Mouse (Mus musculus) gastrocnemius, adult 2 months (tissue): ENCODE measurements around the gene Ltn1. TPM values are rescaled to one million over a fixed set of nuclear protein-coding genes. Genes with fewer than 3 reads are reported as not detected.

Source experiments
- DNase-seq: peaks from one replicate; pipeline ENCODE4 v3.0.0; 2022
- H3K27ac ChIP-seq: fragments of 200-600 bp; 2 replicates; pipeline ENCODE4 v1.8.1; 2022; ENCODE audit warnings: mild to moderate bottlenecking
- H3K4me3 ChIP-seq: fragments of 200-600 bp; 2 replicates; pipeline ENCODE4 v1.8.1; 2022; ENCODE audit warnings: mild to moderate bottlenecking, moderate library complexity
- CTCF ChIP-seq: fragments of 200-600 bp; IDR thresholded peaks from 2 replicates; pipeline ENCODE4 v1.8.1; 2022; ENCODE audit warnings: antibody characterized with exemption, mild to moderate bottlenecking, moderate library complexity
- intact Hi-C: fragments of 180-260 bp; cut with DNase I; formaldehyde crosslinking; loops from one replicate; pipeline ENCODE4 v1.15.1; 2025
- total RNA-seq, 2 experiments: library from RNA; stranded (reverse); gene quantifications; 2 replicates each; pipeline ENCODE4 v1.2.3; 2021

The Ltn1 gene
- total RNA-seq, 2 experiments from 2014 or later, result 26.3 to 28.9 TPM

DNA sequence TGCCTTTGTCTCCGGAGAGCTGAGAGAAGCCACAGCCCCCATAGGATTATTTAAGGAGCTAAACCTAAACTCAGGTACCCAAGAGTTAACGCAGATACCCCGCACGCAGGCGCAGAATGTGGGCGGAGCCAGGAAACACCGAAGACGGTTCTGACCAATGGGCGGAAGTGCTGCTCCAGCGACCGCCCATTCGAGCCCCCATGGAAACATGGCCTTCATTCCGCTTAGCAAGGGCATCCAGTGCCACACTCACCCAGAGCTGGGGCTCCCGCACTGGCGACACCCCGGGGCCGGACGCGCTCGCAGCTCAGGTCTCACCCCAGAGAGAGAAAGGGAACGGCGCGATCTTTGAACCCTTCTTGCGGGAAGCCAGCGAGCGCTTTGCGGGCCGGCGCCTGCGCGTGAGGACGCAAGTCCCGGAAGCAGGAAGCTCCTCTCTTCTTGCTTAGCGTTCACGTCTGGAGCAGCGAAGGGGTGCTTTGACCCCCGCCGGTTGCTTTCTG is 7.8 kb upstream of the Ltn1 start, which contains the start of gene Rwdd2b:
Gene Rwdd2b (minus strand): TSS at position 390 of the 503 bp plus-strand sequence.
- DNase-seq, result peak; percentile 97
- H3K4me3 ChIP-seq, result peak within 1 kb of the TSS; percentile 97
- peak within 1 kb of the TSS; percentile 99 for H3K27ac ChIP-seq
- intact Hi-C loops, result no loop called here
- TF ChIP-seq CTCF, result no peak

DNA sequence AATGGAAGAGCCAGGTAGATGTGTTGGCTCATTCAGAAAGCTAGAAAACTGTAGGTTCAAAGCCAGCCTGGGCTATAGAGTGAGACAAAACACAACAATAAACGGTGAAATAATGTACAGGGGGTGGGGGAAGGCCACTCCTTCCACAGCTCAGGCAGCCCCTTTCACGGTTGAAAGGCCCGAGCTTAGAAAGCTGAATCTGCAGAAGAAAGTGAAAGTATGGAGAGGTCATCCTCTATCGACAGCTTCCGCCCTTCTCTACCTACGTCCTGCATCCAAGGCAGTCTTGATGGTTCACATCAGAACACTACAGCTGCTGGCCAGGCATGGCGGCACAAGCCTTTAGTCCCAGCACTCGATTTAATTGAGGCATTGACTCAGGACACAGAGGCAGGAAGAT is 6.3 kb upstream of the Ltn1 start:
- intact Hi-C loops, result no loop called here
- no peak for TF ChIP-seq CTCF
- H3K4me3 ChIP-seq, result no peak overlapping the region
- H3K27ac ChIP-seq, result no peak overlapping the region
- no peak for DNase-seq

DNA sequence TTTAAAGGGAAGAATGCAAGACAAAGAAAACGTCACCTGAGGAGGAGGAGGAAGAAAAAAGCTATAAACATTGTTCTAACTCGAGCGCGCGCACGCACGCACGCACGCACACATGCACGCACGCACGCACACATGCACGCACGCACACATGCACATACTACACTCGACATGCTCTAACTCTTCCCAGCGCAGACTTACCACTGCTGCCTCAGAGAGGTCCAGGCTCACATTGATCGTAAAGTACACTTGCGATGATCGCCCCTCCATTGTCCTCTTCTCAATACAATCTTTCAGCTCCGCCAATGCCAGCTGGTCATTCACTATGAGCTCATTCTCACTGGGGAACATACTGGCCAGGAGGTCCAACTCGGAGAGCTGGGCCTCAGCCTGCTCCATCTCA is 4.7 kb upstream of the Ltn1 start:
- H3K4me3 ChIP-seq, result no peak overlapping the region
- TF ChIP-seq CTCF, result no peak
- intact Hi-C loops, result no loop called here
- no peak for DNase-seq
- H3K27ac ChIP-seq, result no peak overlapping the region

DNA sequence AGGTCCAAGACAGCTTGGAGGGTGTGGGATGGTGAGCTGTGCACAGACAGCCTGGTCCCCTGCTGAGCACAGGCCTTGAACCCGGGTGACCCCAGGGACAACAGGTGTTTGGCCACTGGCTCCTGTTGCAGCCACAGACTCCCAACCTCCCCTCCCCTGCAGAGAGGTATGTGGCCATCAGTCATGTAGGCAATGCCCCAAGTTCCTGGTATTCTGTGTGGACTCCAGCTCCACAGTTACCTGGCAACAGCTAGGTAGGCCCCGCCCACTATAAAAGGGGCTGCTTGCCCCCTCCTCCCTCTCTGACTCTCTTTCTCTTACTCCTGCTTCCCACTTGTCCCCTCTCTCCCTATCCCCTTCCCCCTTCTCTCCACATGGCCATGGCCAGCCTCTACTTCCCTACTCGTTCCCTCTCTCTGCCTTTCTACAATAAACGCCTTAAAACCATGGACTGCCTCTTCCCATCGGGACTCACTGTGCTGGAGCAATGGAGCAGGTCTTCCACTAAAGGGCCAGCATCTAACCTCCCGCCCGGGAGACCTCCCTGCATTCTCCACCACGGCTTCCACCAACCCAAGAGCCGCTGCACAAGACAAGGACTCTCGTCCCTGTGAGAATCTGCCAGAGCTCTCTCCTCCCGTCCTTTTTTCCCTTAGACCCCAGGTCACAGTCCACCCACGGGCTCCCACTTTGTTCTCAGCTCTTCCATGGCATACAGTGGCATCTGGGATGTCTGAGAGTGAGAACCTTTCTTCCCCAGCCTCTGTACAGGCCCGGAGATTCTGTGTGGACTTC is 3.2 kb upstream of the Ltn1 start:
- no peak for DNase-seq
- Histone ChIP-seq H3K27ac (no peak overlapping the region), H3K4me3 (no peak overlapping the region)
- TF ChIP-seq CTCF, result no peak
- intact Hi-C loops, result no loop called here

DNA sequence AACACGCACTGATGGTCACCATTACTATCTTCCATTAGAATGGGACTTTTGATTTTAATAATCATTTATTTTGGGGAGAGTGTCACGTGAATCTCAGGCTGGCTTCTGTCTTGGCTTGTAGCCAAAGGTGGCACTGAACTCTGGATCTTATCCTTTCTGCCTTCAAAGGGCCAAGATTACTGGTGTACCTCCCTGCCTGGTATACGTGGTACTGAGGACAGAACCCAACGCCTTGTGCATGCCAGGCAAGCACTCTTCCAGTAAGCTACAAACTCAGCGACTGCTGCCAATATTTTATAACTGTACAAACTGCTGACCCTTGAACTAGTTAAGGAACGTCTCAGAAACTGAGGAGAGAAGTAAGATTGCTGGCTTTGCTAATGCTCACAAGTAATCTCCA is 2.5 kb upstream of the Ltn1 start:
- H3K4me3 ChIP-seq, result no peak overlapping the region
- no peak overlapping the region for H3K27ac ChIP-seq
- DNase-seq, result no peak
- no peak for TF ChIP-seq CTCF
- intact Hi-C loops, result no loop called here

DNA sequence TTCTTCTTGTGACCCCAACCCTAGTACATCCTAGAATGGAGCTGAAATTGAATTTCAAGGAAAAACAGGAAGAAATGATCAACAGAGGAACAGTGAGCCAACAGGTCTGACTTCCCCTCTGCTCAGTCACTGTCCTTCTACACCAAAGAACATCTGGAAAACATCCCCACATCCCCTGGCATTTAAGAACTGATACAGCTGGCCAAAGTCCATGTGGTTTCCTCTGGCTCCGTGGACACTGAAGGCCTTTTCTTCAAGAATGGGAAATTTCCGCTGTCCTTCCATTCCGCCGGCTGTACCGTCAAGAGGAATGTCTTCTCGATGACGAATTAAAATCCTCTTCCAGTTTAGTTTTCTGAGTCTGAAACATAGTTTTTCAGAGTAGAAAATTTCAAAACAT is 1.9 kb upstream of the Ltn1 start:
- H3K27ac ChIP-seq, result no peak overlapping the region
- DNase-seq, result no peak
- intact Hi-C loops, result no loop called here
- TF ChIP-seq CTCF, result no peak
- H3K4me3 ChIP-seq, result no peak overlapping the region

DNA sequence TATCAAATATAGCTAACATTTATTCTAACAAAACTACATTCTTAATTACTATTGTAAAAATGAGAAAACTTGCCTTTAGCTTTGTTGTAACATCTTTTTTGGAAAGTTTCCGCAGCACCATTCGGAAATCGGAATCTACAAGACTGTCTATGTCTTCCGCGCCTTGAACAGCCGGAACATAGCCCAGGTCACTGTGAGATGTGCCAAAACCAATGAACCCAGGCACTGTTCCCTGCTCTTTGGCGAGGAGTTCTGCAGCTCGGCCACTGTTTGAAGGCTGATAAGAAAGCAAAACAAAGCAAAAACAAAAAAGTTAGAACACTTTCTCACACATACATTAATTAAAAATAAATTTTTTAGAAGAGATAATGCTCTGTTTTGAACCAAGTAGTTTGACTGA is 4.9 kb downstream of the Ltn1 start:
- intact Hi-C loops, result no loop called here
- H3K4me3 ChIP-seq, result no peak overlapping the region
- H3K27ac ChIP-seq, result no peak overlapping the region
- no peak for TF ChIP-seq CTCF
- no peak for DNase-seq

DNA sequence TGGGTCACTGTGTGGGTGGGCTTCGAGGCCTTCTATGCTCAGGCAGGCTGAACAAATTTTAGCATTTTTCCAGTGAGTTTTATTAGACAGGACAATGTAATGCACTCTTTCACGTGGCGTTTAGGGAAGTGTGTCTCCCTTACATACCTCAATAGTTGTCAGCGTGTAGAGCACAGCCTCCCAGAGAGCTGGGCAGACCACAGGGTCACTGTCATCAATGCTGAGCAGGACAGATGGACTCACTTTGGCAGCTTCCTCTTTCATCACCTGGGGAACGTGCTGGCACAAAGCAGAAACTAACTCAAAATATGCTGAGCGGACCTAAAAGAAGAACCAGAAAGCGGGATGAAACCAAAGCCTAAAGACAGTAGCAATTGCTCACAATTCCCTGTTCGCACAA is 11.8 kb downstream of the Ltn1 start:
- TF ChIP-seq CTCF, result no peak
- intact Hi-C loops, result no loop called here
- DNase-seq, result no peak
- H3K27ac ChIP-seq, result no peak overlapping the region
- H3K4me3 ChIP-seq, result no peak overlapping the region

DNA sequence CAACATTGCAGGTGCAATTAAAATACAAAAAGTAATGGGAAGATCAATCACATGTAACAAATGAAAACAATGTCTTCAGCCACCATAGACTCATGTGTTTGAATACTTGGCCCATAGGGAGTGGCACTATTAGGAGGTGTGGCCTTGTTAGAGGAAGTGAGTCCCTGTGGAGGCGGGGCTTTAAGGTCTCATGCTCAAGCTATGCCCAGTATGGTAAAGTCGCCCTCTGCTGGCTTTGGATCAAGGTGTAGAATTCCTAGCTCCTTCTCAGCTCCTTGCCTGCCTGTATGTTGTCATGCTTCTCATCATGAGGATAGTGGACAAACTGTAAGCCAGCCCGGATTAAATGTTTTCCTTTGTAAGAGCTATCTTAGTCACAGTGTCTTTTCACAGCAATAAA is 27.4 kb downstream of the Ltn1 start:
- Histone ChIP-seq H3K27ac (no peak overlapping the region), H3K4me3 (no peak overlapping the region)
- intact Hi-C loops, result no loop called here
- no peak for TF ChIP-seq CTCF
- DNase-seq, result no peak

DNA sequence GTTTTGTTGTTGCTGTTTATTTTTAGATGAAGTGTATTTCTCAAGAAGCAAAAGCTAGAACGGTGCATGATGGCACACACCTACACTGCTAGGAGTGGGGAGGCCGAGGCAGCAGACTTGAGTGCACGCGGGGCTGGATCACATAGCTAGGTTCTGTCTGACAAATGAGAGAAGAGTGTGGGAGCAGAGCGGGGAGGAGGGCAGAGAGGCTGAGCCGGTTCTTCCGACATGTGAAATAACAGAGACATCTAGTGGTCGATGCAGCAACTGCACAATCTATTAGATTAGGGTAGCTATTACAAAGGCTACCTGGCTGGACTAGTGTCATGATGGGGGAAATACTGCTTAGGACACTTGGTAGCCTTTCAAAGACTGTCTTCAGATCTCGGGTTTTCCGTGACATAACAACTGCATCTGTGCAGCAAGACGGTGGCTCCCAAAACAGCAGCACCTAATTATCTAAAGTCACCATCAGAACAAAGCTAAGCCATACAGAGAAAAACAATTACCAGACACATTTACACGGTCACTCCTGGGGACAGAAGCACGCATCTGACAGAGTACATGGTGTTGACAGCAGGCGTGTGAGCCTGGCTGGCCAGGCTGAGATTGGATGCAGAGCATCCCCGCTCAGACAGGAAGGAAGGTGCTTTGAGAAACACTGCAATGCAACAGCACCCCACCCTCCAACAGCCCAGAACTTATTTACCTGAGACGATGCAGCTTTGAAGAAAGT is 38.4 kb downstream of the Ltn1 start:
- peak; percentile 44 for DNase-seq
- intact Hi-C loops, result no loop called here
- Histone ChIP-seq H3K4me3 (no peak overlapping the region), H3K27ac (no peak overlapping the region)
- peak; percentile 79 for TF ChIP-seq CTCF

DNA sequence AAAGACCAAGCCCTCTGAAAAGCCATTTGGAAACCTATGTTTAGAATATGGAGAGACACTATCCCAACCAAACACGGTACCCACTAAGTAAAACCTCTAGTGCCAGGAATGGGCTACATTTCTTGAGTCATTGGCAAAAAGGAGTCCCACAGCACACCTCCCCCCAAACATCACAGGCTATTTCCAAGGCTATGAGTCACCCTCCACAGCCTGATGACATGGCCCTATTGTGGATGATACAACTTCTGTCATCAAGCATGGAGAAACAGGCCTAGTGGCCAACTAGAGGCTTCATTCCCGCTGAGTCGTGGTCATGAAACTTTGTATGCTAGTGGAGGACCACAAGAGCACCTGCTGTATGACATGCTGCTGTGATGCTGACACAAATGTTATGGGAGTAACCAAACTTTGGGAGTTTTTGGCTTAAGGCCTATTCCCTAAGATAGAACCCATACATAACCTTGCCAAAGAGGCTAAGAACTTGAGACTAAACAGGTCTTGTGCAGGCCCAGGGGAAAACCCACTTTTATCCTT is 44.9 kb downstream of the Ltn1 start:
- no peak overlapping the region for H3K4me3 ChIP-seq
- no peak for DNase-seq
- no peak for TF ChIP-seq CTCF
- intact Hi-C loops, result no loop called here
- no peak overlapping the region for H3K27ac ChIP-seq

DNA sequence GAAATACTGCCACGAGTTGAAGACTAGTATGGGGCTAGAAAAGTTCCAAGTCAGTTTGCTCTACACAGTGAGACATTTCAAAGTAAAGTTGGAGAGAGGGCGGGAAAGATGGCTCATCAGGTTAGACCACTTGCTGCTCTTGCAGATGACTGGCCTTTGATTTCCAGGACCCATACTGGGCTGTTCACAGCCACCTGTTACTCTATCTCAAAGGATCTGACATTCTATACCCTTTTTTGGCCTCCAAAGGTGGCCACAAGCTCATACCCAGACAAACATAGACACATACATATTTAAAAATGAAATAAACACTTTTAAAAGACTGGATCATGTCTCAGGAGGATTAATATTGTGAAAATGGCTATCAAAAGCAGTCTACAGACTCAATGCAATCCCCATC is 48.0 kb downstream of the Ltn1 start:
- no peak for DNase-seq
- intact Hi-C loops, result no loop called here
- no peak overlapping the region for H3K27ac ChIP-seq
- no peak overlapping the region for H3K4me3 ChIP-seq
- no peak for TF ChIP-seq CTCF

DNA sequence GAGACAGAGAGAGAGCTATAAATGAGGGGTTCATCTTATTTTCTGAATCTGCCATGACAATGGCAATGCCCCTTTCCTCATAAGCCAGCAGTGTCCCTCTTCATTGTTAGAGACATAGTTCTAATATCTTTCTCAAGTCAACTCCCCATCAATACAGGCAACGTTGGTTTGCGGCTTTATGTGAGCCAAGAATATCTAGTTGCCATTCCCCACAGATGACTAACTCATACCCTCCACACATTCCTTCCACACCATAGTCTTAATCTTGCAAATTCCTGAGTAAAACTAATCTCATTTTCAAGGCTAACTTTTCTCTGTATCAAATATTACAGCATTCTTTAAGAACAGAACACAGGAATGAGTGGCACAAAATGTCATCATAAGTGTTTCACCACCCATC is 49.4 kb downstream of the Ltn1 start:
- intact Hi-C loops, result no loop called here
- DNase-seq, result no peak
- Histone ChIP-seq H3K4me3 (no peak overlapping the region), H3K27ac (no peak overlapping the region)
- no peak for TF ChIP-seq CTCF
